Mouse (Mus musculus) forebrain, embryonic 12.5 days (tissue): Measurements from ENCODE around the gene Vav1. TPM values are rescaled to one million over a fixed set of nuclear protein-coding genes. Genes with fewer than 3 reads are reported as not detected.

Experiments used
- ATAC-seq: fragments of 200-750 bp; cut with Nextera tagmentation; 2 replicates; pipeline ENCODE4 v1.8.0; 2017; ENCODE audit warnings: moderate TSS enrichment; ENCODE audit not compliant: low FRiP score
- H3K27ac ChIP-seq: fragments of 300-500 bp; sonication (generic); 2 replicates; pipeline ENCODE4 v1.5.1; 2016; ENCODE audit warnings: mild to moderate bottlenecking
- H3K27me3 ChIP-seq: fragments of 300-500 bp; sonication (generic); 2 replicates; pipeline ENCODE4 v1.6.1; 2016; ENCODE audit warnings: mild to moderate bottlenecking
- H3K36me3 ChIP-seq: fragments of 300-500 bp; sonication (generic); replicated peaks from 2 replicates; pipeline ENCODE4 v1.6.1; 2016; ENCODE audit warnings: mild to moderate bottlenecking
- H3K4me1 ChIP-seq: fragments of 300-500 bp; sonication (generic); 2 replicates; pipeline ENCODE4 v1.6.1; 2016
- H3K4me2 ChIP-seq: fragments of 300-500 bp; sonication (generic); 2 replicates; pipeline ENCODE4 v1.6.1; 2016; ENCODE audit warnings: mild to moderate bottlenecking, moderate library complexity
- H3K4me3 ChIP-seq: fragments of 300-500 bp; sonication (generic); replicated peaks from 2 replicates; pipeline ENCODE4 v1.5.1; 2016; ENCODE audit warnings: mild to moderate bottlenecking
- H3K9ac ChIP-seq: fragments of 300-500 bp; sonication (generic); 2 replicates; pipeline ENCODE4 v1.6.1; 2016; ENCODE audit warnings: mild to moderate bottlenecking
- H3K9me3 ChIP-seq: fragments of 300-500 bp; sonication (generic); 2 replicates; pipeline ENCODE4 v1.6.1; 2016
- WGBS: fragments of 180-500 bp; shearing (Covaris S2); methylation state at CpG from one replicate; pipeline ENCODE4 v1.1.7; 2016; 5-methylcytosine and 5-hydroxymethylcytosine counted together
- polyA plus RNA-seq: library from polyadenylated mRNA; unstranded; fragments of >200 nt; fragmentation: Nextera tagmentation; extraction: Ambion mirVana; gene quantifications from 2 replicates; pipeline ENCODE4 v1.2.1, GENCODE M21; 2016

The Vav1 gene
- polyA plus RNA-seq, 1 experiment from 2014 or later, result 1.4 TPM

- no peak overlapping the region for H3K4me3 ChIP-seq
- 92% methylated on average over 9 of the region's 9 CpGs for WGBS
- no peak for ATAC-seq
Measured at GRCm38 (mm10) chr17:57290001-57290670, 11.2 kb downstream of the Vav1 start.

GRCm38 (mm10) chr17:57290671-57291055 lies 11.8 kb downstream of the Vav1 start:
- ATAC-seq, result no peak
- Histone ChIP-seq H3K27me3 (no peaks in the 10 kb centered on the region), H3K9me3 (no peaks in the 10 kb centered on the region), H3K4me2 (no peak overlapping the region), H3K4me3 (no peak overlapping the region), H3K4me1 (no peaks in the 10 kb centered on the region), H3K36me3 (no peaks in the 10 kb centered on the region), H3K27ac (no peak overlapping the region), H3K9ac (no peak overlapping the region)
- 90% methylated on average over 7 of the region's 7 CpGs for WGBS

More at GRCm38 (mm10) chr17:57290001-57290670, 11.2 kb downstream of the Vav1 start:
- Histone ChIP-seq H3K4me1 (no peaks in the 10 kb centered on the region), H3K9me3 (no peaks in the 10 kb centered on the region), H3K9ac (no peak overlapping the region), H3K27ac (no peak overlapping the region), H3K27me3 (no peaks in the 10 kb centered on the region), H3K36me3 (no peaks in the 10 kb centered on the region), H3K4me2 (no peak overlapping the region)

GRCm38 (mm10) chr17:57292302-57292701 lies 13.4 kb downstream of the Vav1 start:
- Histone ChIP-seq H3K4me2 (no peak overlapping the region), H3K36me3 (no peaks in the 10 kb centered on the region), H3K27me3 (no peaks in the 10 kb centered on the region), H3K9ac (no peak overlapping the region), H3K4me3 (no peak overlapping the region), H3K9me3 (no peaks in the 10 kb centered on the region), H3K27ac (no peak overlapping the region), H3K4me1 (no peaks in the 10 kb centered on the region)
- ATAC-seq, result no peak
- WGBS, result 86% methylated on average over 2 of the region's 2 CpGs

GRCm38 (mm10) chr17:57292968-57293367 lies 14.1 kb downstream of the Vav1 start:
- H3K4me1 ChIP-seq, result no peaks in the 10 kb centered on the region
- H3K4me2 ChIP-seq, result no peak overlapping the region
- WGBS, result 93% methylated on average over 9 of the region's 9 CpGs
- H3K27me3 ChIP-seq, result no peaks in the 10 kb centered on the region
- H3K9me3 ChIP-seq, result no peaks in the 10 kb centered on the region
- H3K4me3 ChIP-seq, result no peak overlapping the region
- H3K9ac ChIP-seq, result no peak overlapping the region
- H3K27ac ChIP-seq, result no peak overlapping the region
- ATAC-seq, result no peak
- no peaks in the 10 kb centered on the region for H3K36me3 ChIP-seq

- no peaks in the 10 kb centered on the region for H3K36me3 ChIP-seq
- no peaks in the 10 kb centered on the region for H3K4me1 ChIP-seq
- ATAC-seq, result no peak
- no peaks in the 10 kb centered on the region for H3K9me3 ChIP-seq
- no peaks in the 10 kb centered on the region for H3K27me3 ChIP-seq
- H3K9ac ChIP-seq, result no peak overlapping the region
- no peak overlapping the region for H3K27ac ChIP-seq
- H3K4me2 ChIP-seq, result no peak overlapping the region
- no peak overlapping the region for H3K4me3 ChIP-seq
- WGBS, result 91% methylated on average over 9 of the region's 9 CpGs
Measured at GRCm38 (mm10) chr17:57295935-57296334, 17.0 kb downstream of the Vav1 start.

- no peak overlapping the region for H3K4me3 ChIP-seq
- ATAC-seq, result no peak
- WGBS, result 94% methylated on average over 12 of the region's 12 CpGs
- no peaks in the 10 kb centered on the region for H3K27me3 ChIP-seq
- no peaks in the 10 kb centered on the region for H3K9me3 ChIP-seq
- H3K4me1 ChIP-seq, result no peaks in the 10 kb centered on the region
- no peaks in the 10 kb centered on the region for H3K36me3 ChIP-seq
- no peak overlapping the region for H3K4me2 ChIP-seq
- H3K9ac ChIP-seq, result no peak overlapping the region
- no peak overlapping the region for H3K27ac ChIP-seq
Measured at GRCm38 (mm10) chr17:57297040-57297439, 18.1 kb downstream of the Vav1 start.

GRCm38 (mm10) chr17:57305593-57305992 lies 26.7 kb downstream of the Vav1 start:
- Histone ChIP-seq H3K27me3 (no peaks in the 10 kb centered on the region), H3K9ac (no peak overlapping the region), H3K4me1 (no peaks in the 10 kb centered on the region), H3K4me2 (no peak overlapping the region), H3K9me3 (no peaks in the 10 kb centered on the region), H3K36me3 (no peaks in the 10 kb centered on the region), H3K4me3 (no peak overlapping the region), H3K27ac (no peak overlapping the region)
- WGBS, result 85% methylated on average over 4 of the region's 4 CpGs
- ATAC-seq, result no peak

GRCm38 (mm10) chr17:57307074-57307473 lies 28.2 kb downstream of the Vav1 start:
- 87% methylated on average over 6 of the region's 6 CpGs for WGBS
- H3K4me1 ChIP-seq, result no peaks in the 10 kb centered on the region
- no peaks in the 10 kb centered on the region for H3K36me3 ChIP-seq
- no peak for ATAC-seq
- no peaks in the 10 kb centered on the region for H3K27me3 ChIP-seq
- H3K4me3 ChIP-seq, result no peak overlapping the region
- no peak overlapping the region for H3K9ac ChIP-seq
- no peak overlapping the region for H3K4me2 ChIP-seq
- H3K9me3 ChIP-seq, result no peaks in the 10 kb centered on the region
- H3K27ac ChIP-seq, result no peak overlapping the region

- no peak for ATAC-seq
- H3K9me3 ChIP-seq, result no peaks in the 10 kb centered on the region
- no peak overlapping the region for H3K9ac ChIP-seq
- no peak overlapping the region for H3K4me3 ChIP-seq
- no peaks in the 10 kb centered on the region for H3K27me3 ChIP-seq
- no peak overlapping the region for H3K4me2 ChIP-seq
- H3K27ac ChIP-seq, result no peak overlapping the region
- no peaks in the 10 kb centered on the region for H3K4me1 ChIP-seq
- H3K36me3 ChIP-seq, result no peaks in the 10 kb centered on the region
- 35% methylated on average over 13 of the region's 13 CpGs for WGBS
Measured at GRCm38 (mm10) chr17:57311801-57312200, 32.9 kb downstream of the Vav1 start.

GRCm38 (mm10) chr17:57327615-57328014 lies 48.7 kb downstream of the Vav1 start:
- Histone ChIP-seq H3K27me3 (no peaks in the 10 kb centered on the region), H3K27ac (no peak overlapping the region), H3K36me3 (no peaks in the 10 kb centered on the region), H3K9me3 (no peaks in the 10 kb centered on the region), H3K4me1 (no peaks in the 10 kb centered on the region), H3K9ac (no peak overlapping the region), H3K4me3 (no peak overlapping the region), H3K4me2 (no peak overlapping the region)
- no peak for ATAC-seq
- WGBS, result 74% methylated on average over 8 of the region's 8 CpGs

- no peaks in the 10 kb centered on the region for H3K4me1 ChIP-seq
- no peak overlapping the region for H3K9ac ChIP-seq
- H3K27ac ChIP-seq, result no peak overlapping the region
- no peak overlapping the region for H3K4me2 ChIP-seq
- no peak overlapping the region for H3K4me3 ChIP-seq
- no peaks in the 10 kb centered on the region for H3K36me3 ChIP-seq
- no peaks in the 10 kb centered on the region for H3K9me3 ChIP-seq
- ATAC-seq, result no peak
- 62% methylated on average over 4 of the region's 6 CpGs for WGBS
- no peaks in the 10 kb centered on the region for H3K27me3 ChIP-seq
Measured at GRCm38 (mm10) chr17:57328944-57329343, 50.0 kb downstream of the Vav1 start.

GRCm38 (mm10) chr17:57330993-57331392 lies 52.1 kb downstream of the Vav1 start:
- H3K4me2 ChIP-seq, result no peak overlapping the region

GRCm38 (mm10) chr17:57332241-57332640 lies 53.3 kb downstream of the Vav1 start:
- 80% methylated on average over 4 of the region's 4 CpGs for WGBS
- Histone ChIP-seq H3K27me3 (no peaks in the 10 kb centered on the region), H3K9me3 (no peaks in the 10 kb centered on the region), H3K4me3 (no peak overlapping the region), H3K36me3 (no peaks in the 10 kb centered on the region), H3K9ac (no peak overlapping the region), H3K27ac (no peak overlapping the region), H3K4me2 (no peak overlapping the region), H3K4me1 (no peaks in the 10 kb centered on the region)
- ATAC-seq, result no peak

More at GRCm38 (mm10) chr17:57330993-57331392, 52.1 kb downstream of the Vav1 start:
- 91% methylated on average over 8 of the region's 8 CpGs for WGBS
- no peak overlapping the region for H3K9ac ChIP-seq
- no peak overlapping the region for H3K27ac ChIP-seq
- no peaks in the 10 kb centered on the region for H3K9me3 ChIP-seq
- H3K4me1 ChIP-seq, result no peaks in the 10 kb centered on the region
- ATAC-seq, result no peak
- no peak overlapping the region for H3K4me3 ChIP-seq
- H3K36me3 ChIP-seq, result no peaks in the 10 kb centered on the region
- no peaks in the 10 kb centered on the region for H3K27me3 ChIP-seq
